Mouse (Mus musculus) ES-Bruce4 (cell line): ENCODE results near the gene Lilra6. TPM values are rescaled to one million over a fixed set of nuclear protein-coding genes. Genes with fewer than 3 reads are reported as not detected.
"Not testable (repeated sequence)": the region's sequence is repeated elsewhere in the genome, so short reads cannot be mapped to it uniquely, and the experiment has no call there.

ENCODE experiments used
- H3K27ac ChIP-seq: 2 replicates; pipeline ENCODE4 v1.5.1; 2012; ENCODE audit warnings: low read length, inconsistent platforms; ENCODE audit not compliant: insufficient read depth
- H3K27me3 ChIP-seq: 2 replicates; pipeline ENCODE4 v1.6.1; 2012; ENCODE audit warnings: mild to moderate bottlenecking, low read length, inconsistent platforms; ENCODE audit not compliant: control insufficient read depth, poor library complexity, insufficient read depth, severe bottlenecking
- H3K36me3 ChIP-seq: 2 replicates; pipeline ENCODE4 v1.6.1; 2012; ENCODE audit warnings: inconsistent platforms, mild to moderate bottlenecking, low read length, moderate library complexity; ENCODE audit not compliant: control insufficient read depth, poor library complexity, insufficient read depth, severe bottlenecking
- H3K4me1 ChIP-seq: one replicate; pipeline ENCODE4 v1.8.1; 2011; ENCODE audit warnings: low read length; ENCODE audit not compliant: control insufficient read depth, insufficient read depth
- H3K4me3 ChIP-seq: 2 replicates; pipeline ENCODE4 v1.5.1; 2011; ENCODE audit warnings: low read depth, mild to moderate bottlenecking, low read length
- H3K9ac ChIP-seq: 2 replicates; pipeline ENCODE4 v1.6.1; 2012; ENCODE audit warnings: low read depth, mild to moderate bottlenecking, inconsistent platforms; ENCODE audit not compliant: poor library complexity, severe bottlenecking
- H3K9me3 ChIP-seq: replicated peaks from 2 replicates; pipeline ENCODE4 v1.6.1; 2012; ENCODE audit warnings: mild to moderate bottlenecking, low read length, inconsistent platforms; ENCODE audit not compliant: control insufficient read depth, poor library complexity, insufficient read depth, severe bottlenecking
- CTCF ChIP-seq: IDR thresholded peaks from one replicate; pipeline ENCODE4 v1.8.1; 2011; ENCODE audit warnings: low read depth, low read length
- EP300 ChIP-seq: IDR thresholded peaks from 2 replicates; pipeline ENCODE4 v1.6.1; 2011; ENCODE audit warnings: low read depth, low read length; ENCODE audit not compliant: insufficient read depth
- POLR2A ChIP-seq: IDR thresholded peaks from one replicate; pipeline ENCODE4 v1.8.1; 2011; ENCODE audit warnings: low read length; ENCODE audit not compliant: insufficient read depth
- polyA plus RNA-seq: library from polyadenylated mRNA; stranded (reverse); fragments of >200 nt; gene quantifications from 2 replicates; pipeline ENCODE4 v1.2.4, GENCODE M21; 2011; ENCODE audit warnings: low read depth; ENCODE audit not compliant: missing spikeins, insufficient read depth, insufficient read length

Gene Lilra6
- 0.24 TPM in 1 of 2 replicates, not detected in the other for polyA plus RNA-seq

GRCm38 (mm10) chr7:3915387-3915786, at the start of gene Lilra6:
Gene Lilra6 (minus strand): TSS chr7:3915503.
- not testable (repeated sequence) for H3K4me1 ChIP-seq, H3K9ac ChIP-seq, H3K27me3 ChIP-seq, H3K4me3 ChIP-seq, H3K9me3 ChIP-seq, H3K36me3 ChIP-seq, H3K27ac ChIP-seq

DNA sequence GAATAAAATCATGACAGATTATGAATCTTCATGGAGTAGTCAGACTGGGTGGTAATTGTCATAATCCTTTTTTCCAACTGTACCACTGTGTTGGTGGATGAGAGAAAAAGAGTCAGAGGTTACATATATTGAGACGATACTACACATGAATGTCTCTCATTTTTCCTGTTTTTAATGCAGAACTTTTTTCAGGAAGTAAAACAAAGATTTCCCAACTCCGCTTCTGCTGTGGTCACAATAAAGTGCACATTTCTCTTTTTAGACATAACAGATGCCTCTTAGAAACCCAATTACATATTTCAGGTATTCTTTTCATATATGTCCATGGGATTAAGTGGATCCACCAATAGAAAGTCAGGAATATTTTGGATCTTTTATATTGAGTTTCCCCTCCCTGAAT, 46.7 kb upstream of the Lilra6 start:
- Histone ChIP-seq H3K9me3 (no peaks in the 10 kb centered on the region), H3K4me1 (no peaks in the 10 kb centered on the region), H3K27me3 (no peaks in the 10 kb centered on the region; the same call in 1 of the 2 replicates), H3K27ac (no peak overlapping the region), H3K9ac (no peak overlapping the region), H3K36me3 (no peaks in the 10 kb centered on the region), H3K4me3 (no peak overlapping the region)
- no peak for TF ChIP-seq CTCF
- TF ChIP-seq EP300 = no peak
- no peak for TF ChIP-seq POLR2A

GRCm38 (mm10) chr7:3957387-3957786, 42.1 kb upstream of the Lilra6 start:
- Histone ChIP-seq H3K4me1 (no peaks in the 10 kb centered on the region), H3K9me3 (no peaks in the 10 kb centered on the region)

DNA sequence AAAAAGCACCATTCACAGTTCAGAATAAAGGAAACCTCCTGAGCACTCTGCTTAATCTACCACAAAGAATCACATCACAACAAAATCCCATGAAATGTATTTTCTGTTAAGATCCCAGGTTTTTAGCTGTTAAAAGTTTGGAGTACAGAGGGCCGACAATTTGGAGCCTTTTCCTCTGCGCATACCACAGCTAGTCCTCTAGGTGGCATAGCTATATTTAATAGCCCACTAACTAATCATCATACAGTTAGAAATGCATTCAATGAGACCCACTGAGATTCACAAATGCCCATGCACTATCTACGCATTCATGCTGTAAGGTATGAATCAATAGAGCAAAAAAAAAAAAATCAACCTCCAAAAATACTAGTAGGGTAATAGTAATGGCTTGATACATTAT, 33.9 kb upstream of the Lilra6 start:
- H3K36me3 ChIP-seq = no peaks in the 10 kb centered on the region
- no peak overlapping the region for H3K9ac ChIP-seq
- H3K4me3 ChIP-seq = no peak overlapping the region
- no peak for TF ChIP-seq CTCF
- TF ChIP-seq EP300 = no peak
- TF ChIP-seq POLR2A = no peak
- no peaks in the 10 kb centered on the region for H3K27me3 ChIP-seq
- H3K27ac ChIP-seq = no peak overlapping the region
- no peaks in the 10 kb centered on the region for H3K9me3 ChIP-seq
- no peaks in the 10 kb centered on the region for H3K4me1 ChIP-seq

More at GRCm38 (mm10) chr7:3957387-3957786, 42.1 kb upstream of the Lilra6 start:
- H3K36me3 ChIP-seq = no peaks in the 10 kb centered on the region
- no peaks in the 10 kb centered on the region; the same call in 1 of the 2 replicates for H3K27me3 ChIP-seq
- no peak overlapping the region for H3K4me3 ChIP-seq
- no peak for TF ChIP-seq CTCF
- TF ChIP-seq EP300 = no peak
- TF ChIP-seq POLR2A = no peak
- H3K9ac ChIP-seq = no peak overlapping the region
- H3K27ac ChIP-seq = no peak overlapping the region

GRCm38 (mm10) chr7:3948223-3948622, 32.9 kb upstream of the Lilra6 start:
- H3K36me3 ChIP-seq = no peaks in the 10 kb centered on the region

DNA sequence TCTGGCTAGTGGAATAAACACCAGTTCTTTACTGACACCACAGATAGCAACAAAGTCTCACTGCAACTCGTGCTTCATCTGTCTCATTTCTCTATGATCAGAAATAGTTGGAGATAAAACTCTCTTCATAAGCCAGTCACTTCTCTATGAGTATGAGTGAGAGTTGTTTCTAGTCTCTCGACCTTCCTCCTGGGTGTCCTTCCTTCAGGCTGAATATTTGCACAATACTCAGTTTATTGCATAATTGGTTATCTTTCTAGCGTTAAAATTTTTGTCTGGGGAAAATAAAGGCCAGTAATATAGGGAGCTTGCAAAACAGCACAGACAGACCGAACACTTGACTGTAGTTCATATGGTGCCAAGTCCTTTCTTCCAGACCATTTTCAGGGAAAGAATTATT, 30.8 kb upstream of the Lilra6 start:
- H3K4me1 ChIP-seq = no peaks in the 10 kb centered on the region
- no peak overlapping the region for H3K4me3 ChIP-seq
- no peaks in the 10 kb centered on the region for H3K27me3 ChIP-seq
- no peak overlapping the region for H3K9ac ChIP-seq
- no peak for TF ChIP-seq CTCF
- TF ChIP-seq POLR2A = no peak
- no peak for TF ChIP-seq EP300
- no peak overlapping the region for H3K27ac ChIP-seq
- H3K9me3 ChIP-seq = no peaks in the 10 kb centered on the region
- no peaks in the 10 kb centered on the region for H3K36me3 ChIP-seq

More at GRCm38 (mm10) chr7:3948223-3948622, 32.9 kb upstream of the Lilra6 start:
- Histone ChIP-seq H3K4me1 (no peaks in the 10 kb centered on the region), H3K27ac (no peak overlapping the region), H3K4me3 (no peak overlapping the region), H3K9me3 (no peaks in the 10 kb centered on the region), H3K9ac (no peak overlapping the region), H3K27me3 (no peaks in the 10 kb centered on the region)
- TF ChIP-seq POLR2A (no peak), EP300 (no peak)
